Mouse (Mus musculus): ENCODE measurements around the gene Ski. TPM values are rescaled to one million over a fixed set of nuclear protein-coding genes. Genes with fewer than 3 reads are reported as not detected.

Ski gene
- polyA plus RNA-seq, 1 experiment: 55.2 TPM

GRCm38 (mm10) chr4:155233878-155234277 lies 11.5 kb upstream of the Ski start:
- peak; percentile 92 for DNase-seq (ENCODE audit: low read depth)
- no peak for TF ChIP-seq POLR2A (IDR thresholded peaks at IDR 0.05; ENCODE audit: borderline replicate concordance, extremely low read depth, insufficient read depth, insufficient read length, poor library complexity, severe bottlenecking)
- no peak for TF ChIP-seq CTCF (IDR thresholded peaks at IDR 0.05; ENCODE audit: borderline replicate concordance, extremely low read depth, insufficient read depth, insufficient read length)

GRCm38 (mm10) chr4:155228461-155228860 lies 6.1 kb upstream of the Ski start:
- TF ChIP-seq CTCF (IDR thresholded peaks at IDR 0.05; ENCODE audit: borderline replicate concordance, extremely low read depth, insufficient read depth, insufficient read length) (no peak), POLR2A (IDR thresholded peaks at IDR 0.05; ENCODE audit: borderline replicate concordance, extremely low read depth, insufficient read depth, insufficient read length, poor library complexity, severe bottlenecking) (no peak)

GRCm38 (mm10) chr4:155227986-155228385 lies 5.6 kb upstream of the Ski start:
- TF ChIP-seq POLR2A (IDR thresholded peaks at IDR 0.05; ENCODE audit: borderline replicate concordance, extremely low read depth, insufficient read depth, insufficient read length, poor library complexity, severe bottlenecking) (no peak), CTCF (IDR thresholded peaks at IDR 0.05; ENCODE audit: borderline replicate concordance, extremely low read depth, insufficient read depth, insufficient read length) (no peak)
- no peak for DNase-seq (ENCODE audit: low read depth)

More at GRCm38 (mm10) chr4:155228461-155228860, 6.1 kb upstream of the Ski start:
- no peak for DNase-seq (ENCODE audit: low read depth)

- TF ChIP-seq CTCF (IDR thresholded peaks at IDR 0.05; ENCODE audit: borderline replicate concordance, extremely low read depth, insufficient read depth, insufficient read length) (no peak), POLR2A (IDR thresholded peaks at IDR 0.05; ENCODE audit: borderline replicate concordance, extremely low read depth, insufficient read depth, insufficient read length, poor library complexity, severe bottlenecking) (no peak)
- DNase-seq (ENCODE audit: low read depth): no peak
Observed at GRCm38 (mm10) chr4:155225918-155226317, 3.5 kb upstream of the Ski start.

GRCm38 (mm10) chr4:155223594-155224528 lies 1.5 kb upstream of the Ski start:
- DNase-seq (ENCODE audit: low read depth): no peak
- no peak for TF ChIP-seq CTCF (IDR thresholded peaks at IDR 0.05; ENCODE audit: borderline replicate concordance, extremely low read depth, insufficient read depth, insufficient read length)
- TF ChIP-seq POLR2A (IDR thresholded peaks at IDR 0.05; ENCODE audit: borderline replicate concordance, extremely low read depth, insufficient read depth, insufficient read length, poor library complexity, severe bottlenecking): no peak

GRCm38 (mm10) chr4:155222841-155223593 lies 625 bp upstream of the Ski start:
- DNase-seq (ENCODE audit: low read depth): peak; percentile 99
- TF ChIP-seq POLR2A (IDR thresholded peaks at IDR 0.05; ENCODE audit: borderline replicate concordance, extremely low read depth, insufficient read depth, insufficient read length, poor library complexity, severe bottlenecking): peak; percentile 96
- no peak for TF ChIP-seq CTCF (IDR thresholded peaks at IDR 0.05; ENCODE audit: borderline replicate concordance, extremely low read depth, insufficient read depth, insufficient read length)

GRCm38 (mm10) chr4:155221599-155222551 lies 517 bp downstream of the Ski start:
- TF ChIP-seq CTCF (IDR thresholded peaks at IDR 0.05; ENCODE audit: borderline replicate concordance, extremely low read depth, insufficient read depth, insufficient read length): no peak
- TF ChIP-seq POLR2A (IDR thresholded peaks at IDR 0.05; ENCODE audit: borderline replicate concordance, extremely low read depth, insufficient read depth, insufficient read length, poor library complexity, severe bottlenecking): no peak
- DNase-seq (ENCODE audit: low read depth): peak; percentile 90

GRCm38 (mm10) chr4:155221106-155221505 lies 1.3 kb downstream of the Ski start:
- TF ChIP-seq CTCF (IDR thresholded peaks at IDR 0.05; ENCODE audit: borderline replicate concordance, extremely low read depth, insufficient read depth, insufficient read length) (no peak), POLR2A (IDR thresholded peaks at IDR 0.05; ENCODE audit: borderline replicate concordance, extremely low read depth, insufficient read depth, insufficient read length, poor library complexity, severe bottlenecking) (no peak)
- no peak for DNase-seq (ENCODE audit: low read depth)

GRCm38 (mm10) chr4:155220213-155221100 lies 1.9 kb downstream of the Ski start:
- TF ChIP-seq POLR2A (IDR thresholded peaks at IDR 0.05; ENCODE audit: borderline replicate concordance, extremely low read depth, insufficient read depth, insufficient read length, poor library complexity, severe bottlenecking): no peak
- no peak for TF ChIP-seq CTCF (IDR thresholded peaks at IDR 0.05; ENCODE audit: borderline replicate concordance, extremely low read depth, insufficient read depth, insufficient read length)
- peak; percentile 91 for DNase-seq (ENCODE audit: low read depth)
